Mouse (Mus musculus) kidney, embryonic 14.5 days (tissue): ENCODE data around the gene Fgd2. TPM values are rescaled to one million over a fixed set of nuclear protein-coding genes. Genes with fewer than 3 reads are reported as not detected.

ENCODE experiments used
- ATAC-seq: fragments of 200-750 bp; cut with Nextera tagmentation; 2 replicates; pipeline ENCODE4 v1.8.0; 2017; ENCODE audit warnings: moderate number of reproducible peaks, mild to moderate bottlenecking, moderate TSS enrichment, moderate library complexity; ENCODE audit not compliant: low FRiP score, low TSS enrichment
- H3K27ac ChIP-seq: fragments of 300-500 bp; sonication (generic); 2 replicates; pipeline ENCODE4 v1.5.1; 2014; ENCODE audit warnings: low read depth, mild to moderate bottlenecking, low read length, moderate library complexity, mixed read lengths
- H3K27me3 ChIP-seq: fragments of 300-500 bp; sonication (generic); 2 replicates; pipeline ENCODE4 v1.6.1; 2014; ENCODE audit warnings: mild to moderate bottlenecking, low read length; ENCODE audit not compliant: control insufficient read depth, insufficient read depth
- H3K36me3 ChIP-seq: fragments of 300-500 bp; sonication (generic); 2 replicates; pipeline ENCODE4 v1.6.1; 2014; ENCODE audit warnings: low read length, mixed read lengths; ENCODE audit not compliant: control insufficient read depth, insufficient read depth
- H3K4me1 ChIP-seq: fragments of 300-500 bp; sonication (generic); 2 replicates; pipeline ENCODE4 v1.6.1; 2014; ENCODE audit warnings: low read length, mixed read lengths; ENCODE audit not compliant: control insufficient read depth, insufficient read depth
- H3K4me2 ChIP-seq: fragments of 300-500 bp; sonication (generic); replicated peaks from 2 replicates; pipeline ENCODE4 v1.6.1; 2014; ENCODE audit warnings: low read depth, mild to moderate bottlenecking, low read length
- H3K4me3 ChIP-seq: fragments of 300-500 bp; sonication (generic); 2 replicates; pipeline ENCODE4 v1.5.1; 2014; ENCODE audit warnings: mild to moderate bottlenecking, low read length
- H3K9ac ChIP-seq: fragments of 300-500 bp; sonication (generic); 2 replicates; pipeline ENCODE4 v1.6.1; 2014; ENCODE audit warnings: low read depth, mild to moderate bottlenecking, low read length, moderate library complexity
- H3K9me3 ChIP-seq: fragments of 300-500 bp; sonication (generic); 2 replicates; pipeline ENCODE4 v1.6.1; 2016; ENCODE audit warnings: low read length; ENCODE audit not compliant: control insufficient read depth
- WGBS: fragments of 180-500 bp; shearing (Covaris S2); extraction: QIAGEN DNeasy Blood & Tissue Kit; methylation state at CpG from one replicate; pipeline ENCODE4 v1.1.7; 2014; 5-methylcytosine and 5-hydroxymethylcytosine counted together
- polyA plus RNA-seq: library from polyadenylated mRNA; unstranded; fragments of >200 nt; fragmentation: Nextera tagmentation; extraction: Ambion mirVana; gene quantifications from 2 replicates; pipeline ENCODE4 v1.2.1, GENCODE M21; 2014

The Fgd2 gene
- polyA plus RNA-seq, 1 experiment from 2014 or later, result 9.5 TPM

- 0 out of 2 replicates have a peak, but pooled peaks cover 4% of the 10 kb centered on the region for H3K4me1 ChIP-seq
- H3K9me3 ChIP-seq, result no peaks in the 10 kb centered on the region
- no peaks in the 10 kb centered on the region for H3K27me3 ChIP-seq
- H3K4me3 ChIP-seq, result no peak overlapping the region
- no peak overlapping the region for H3K27ac ChIP-seq
- 5% methylated on average over 5 of the region's 5 CpGs for WGBS
- no peaks in the 10 kb centered on the region for H3K36me3 ChIP-seq
- no peak overlapping the region for H3K4me2 ChIP-seq
- H3K9ac ChIP-seq, result no peak overlapping the region
- ATAC-seq, result peak; percentile 58
Observed at GRCm38 (mm10) chr17:29370984-29371723, 10.4 kb downstream of the Fgd2 start.

- no peaks in the 10 kb centered on the region for H3K36me3 ChIP-seq
- no peak overlapping the region for H3K27ac ChIP-seq
- no peak overlapping the region for H3K9ac ChIP-seq
- H3K4me3 ChIP-seq, result no peak overlapping the region
- no peak for ATAC-seq
- no peaks in the 10 kb centered on the region for H3K4me1 ChIP-seq
- H3K27me3 ChIP-seq, result no peaks in the 10 kb centered on the region
- H3K9me3 ChIP-seq, result no peaks in the 10 kb centered on the region
- H3K4me2 ChIP-seq, result no peak overlapping the region
- WGBS, result 84% methylated on average over 10 of the region's 10 CpGs
Observed at GRCm38 (mm10) chr17:29375871-29376270, 15.2 kb downstream of the Fgd2 start.

- H3K27ac ChIP-seq, result no peak overlapping the region
- no peaks in the 10 kb centered on the region for H3K4me1 ChIP-seq
- H3K9ac ChIP-seq, result no peak overlapping the region
- H3K36me3 ChIP-seq, result no peaks in the 10 kb centered on the region
- H3K4me2 ChIP-seq, result no peak overlapping the region
- WGBS, result 65% methylated on average over 8 of the region's 8 CpGs
- no peaks in the 10 kb centered on the region for H3K27me3 ChIP-seq
- no peaks in the 10 kb centered on the region for H3K9me3 ChIP-seq
- ATAC-seq, result no peak
- H3K4me3 ChIP-seq, result no peak overlapping the region
Observed at GRCm38 (mm10) chr17:29378056-29378455, 17.3 kb downstream of the Fgd2 start.

- Histone ChIP-seq H3K27ac (no peak overlapping the region), H3K9me3 (no peaks in the 10 kb centered on the region), H3K36me3 (no peaks in the 10 kb centered on the region), H3K4me1 (no peaks in the 10 kb centered on the region), H3K27me3 (no peaks in the 10 kb centered on the region), H3K9ac (no peak overlapping the region), H3K4me2 (no peak overlapping the region), H3K4me3 (no peak overlapping the region)
- whole genome bisulfite sequencing, result 72% methylated on average over 4 of the region's 4 CpGs
- ATAC-seq, result no peak
Observed at GRCm38 (mm10) chr17:29380241-29380640, 19.5 kb downstream of the Fgd2 start.

GRCm38 (mm10) chr17:29381472-29381871 is 20.8 kb downstream of the Fgd2 start:
- Histone ChIP-seq H3K27ac (no peak overlapping the region), H3K9ac (no peak overlapping the region), H3K4me3 (no peak overlapping the region), H3K27me3 (no peaks in the 10 kb centered on the region), H3K36me3 (no peaks in the 10 kb centered on the region), H3K4me1 (no peaks in the 10 kb centered on the region), H3K9me3 (no peaks in the 10 kb centered on the region), H3K4me2 (no peak overlapping the region)
- WGBS, result 19% methylated on average over 7 of the region's 7 CpGs
- peak; percentile 84 for ATAC-seq

DNA sequence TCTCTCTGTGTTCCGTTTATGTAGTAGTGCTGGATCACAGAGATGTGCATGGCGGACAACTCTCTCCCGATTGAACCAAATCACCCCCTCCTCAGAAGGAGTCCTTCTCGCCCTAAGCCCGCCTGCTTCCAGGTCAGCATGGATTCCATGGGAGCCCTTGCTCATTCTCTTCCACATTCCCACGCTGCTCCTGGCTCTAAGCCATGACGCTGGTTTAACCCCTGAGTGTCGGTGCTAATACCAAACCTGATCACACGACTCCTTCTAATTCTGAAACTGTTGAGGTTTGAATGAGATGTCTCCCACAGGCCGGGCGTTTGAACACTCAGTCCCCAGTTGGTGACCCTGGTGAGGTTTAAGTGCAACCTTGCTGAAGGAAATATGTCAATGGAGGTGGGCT is 21.7 kb downstream of the Fgd2 start:
- no peak overlapping the region for H3K4me3 ChIP-seq
- H3K9me3 ChIP-seq, result no peaks in the 10 kb centered on the region
- H3K27me3 ChIP-seq, result no peaks in the 10 kb centered on the region
- no peaks in the 10 kb centered on the region for H3K36me3 ChIP-seq
- 65% methylated on average over 11 of the region's 11 CpGs for WGBS
- no peak for ATAC-seq
- no peak overlapping the region for H3K27ac ChIP-seq
- no peaks in the 10 kb centered on the region for H3K4me1 ChIP-seq
- H3K4me2 ChIP-seq, result no peak overlapping the region
- H3K9ac ChIP-seq, result no peak overlapping the region

- no peak overlapping the region for H3K4me2 ChIP-seq
- ATAC-seq, result no peak
Observed at GRCm38 (mm10) chr17:29383923-29384322, 23.2 kb downstream of the Fgd2 start.

DNA sequence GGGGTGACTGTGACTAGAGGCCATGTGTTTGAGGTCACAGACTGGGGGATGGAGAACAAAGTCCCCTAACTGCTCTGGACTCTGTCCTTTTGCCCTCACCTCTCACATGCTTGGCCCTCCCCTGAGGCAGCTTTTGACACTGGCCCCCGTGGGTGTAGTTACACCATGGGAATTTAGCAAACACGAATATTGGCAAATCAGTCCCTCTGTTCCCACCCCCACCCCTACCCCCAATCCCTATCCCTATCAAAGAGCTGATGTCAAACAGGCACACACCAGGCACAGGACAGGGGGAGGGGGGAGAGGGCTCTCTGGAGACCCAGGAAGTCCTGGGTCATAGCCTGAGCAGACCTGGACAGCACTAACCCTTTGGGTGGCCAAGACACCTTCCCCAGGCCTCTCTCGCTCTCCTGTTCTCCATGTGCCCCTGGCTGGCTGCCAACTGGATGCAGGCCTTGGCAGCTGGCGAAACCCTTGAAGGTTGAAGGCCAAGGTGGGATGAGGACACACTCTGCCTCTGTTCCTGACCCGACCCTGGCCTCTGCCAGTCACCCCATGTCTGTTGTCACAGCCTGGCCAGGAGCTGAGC is 24.2 kb downstream of the Fgd2 start:
- H3K36me3 ChIP-seq, result no peaks in the 10 kb centered on the region
- WGBS, result 59% methylated on average over 5 of the region's 5 CpGs
- no peaks in the 10 kb centered on the region for H3K9me3 ChIP-seq
- H3K27ac ChIP-seq, result no peak overlapping the region
- no peak overlapping the region for H3K9ac ChIP-seq
- ATAC-seq, result no peak
- H3K4me2 ChIP-seq, result no peak overlapping the region
- H3K4me3 ChIP-seq, result no peak overlapping the region
- H3K4me1 ChIP-seq, result no peaks in the 10 kb centered on the region
- H3K27me3 ChIP-seq, result no peaks in the 10 kb centered on the region

More at GRCm38 (mm10) chr17:29383923-29384322, 23.2 kb downstream of the Fgd2 start:
- Histone ChIP-seq H3K4me3 (no peak overlapping the region), H3K36me3 (no peaks in the 10 kb centered on the region), H3K27ac (no peak overlapping the region), H3K9me3 (no peaks in the 10 kb centered on the region), H3K4me1 (no peaks in the 10 kb centered on the region), H3K9ac (no peak overlapping the region), H3K27me3 (no peaks in the 10 kb centered on the region)
- 55% methylated on average over 9 of the region's 9 CpGs for WGBS

GRCm38 (mm10) chr17:29385746-29386145 is 25.0 kb downstream of the Fgd2 start:
- H3K9me3 ChIP-seq, result no peaks in the 10 kb centered on the region
- WGBS, result 67% methylated on average over 6 of the region's 6 CpGs
- H3K27me3 ChIP-seq, result no peaks in the 10 kb centered on the region
- H3K4me1 ChIP-seq, result no peaks in the 10 kb centered on the region
- ATAC-seq, result no peak
- H3K27ac ChIP-seq, result no peak overlapping the region
- H3K4me3 ChIP-seq, result no peak overlapping the region
- no peak overlapping the region for H3K9ac ChIP-seq
- no peak overlapping the region for H3K4me2 ChIP-seq
- H3K36me3 ChIP-seq, result no peaks in the 10 kb centered on the region
